15 mouse cellular contexts compared by ENCODE assay signal in genomic region chr5:35653743-35654395, GRCm38 (mm10). TPM values are rescaled to one million over a fixed set of nuclear protein-coding genes. Genes with fewer than 3 reads are reported as not detected.
A peak's percentile ranks its signal among the peaks of the same experiment; 100 is the strongest.
DNase-seq lines count a peak whose midpoint lies in the region; ATAC-seq and TF ChIP-seq lines count a peak whose summit lies in the region.
"Had no signal": no experiment of that assay in that cellular context is flagged by ENCODE, and none has a peak within 500 bp of the region (broad histone marks: within the 10 kb centered on the region; RNA-seq: fewer than 3 reads in every experiment).

No protein-coding gene starts in this region.

- 50% methylated on average over 9 of the region's 9 CpGs for WGBS in stomach, postnatal 0 days
- 86% methylated on average over 9 of the region's 9 CpGs for WGBS in forebrain, postnatal 0 days

- no peak for TF ChIP-seq EP300 in stomach, postnatal 0 days (optimal IDR thresholded peaks at IDR 0.05)

- H3K27ac ChIP-seq in stomach, postnatal 0 days (replicated peaks), result 0 out of 2 replicates have a peak overlapping the region, but pooled peaks have one; percentile 18
- H3K27ac ChIP-seq in forebrain, postnatal 0 days (ENCODE audit: low read depth, low read length), result no peak overlapping the region
- H3K27ac ChIP-seq: heart, embryonic 15.5 days; lung, embryonic 15.5 days had no signal

- H3K27me3 ChIP-seq in stomach, postnatal 0 days (ENCODE audit: control insufficient read depth, insufficient read depth, low read length), result no peaks in the 10 kb centered on the region
- no peaks in the 10 kb centered on the region for H3K27me3 ChIP-seq in forebrain, postnatal 0 days (ENCODE audit: insufficient read depth, low read length)
- H3K27me3 ChIP-seq: heart, embryonic 15.5 days; lung, embryonic 15.5 days had no signal

- H3K9me3 ChIP-seq in stomach, postnatal 0 days (ENCODE audit: control insufficient read depth, low read length), result no peaks in the 10 kb centered on the region
- no peaks in the 10 kb centered on the region for H3K9me3 ChIP-seq in forebrain, postnatal 0 days (ENCODE audit: low read length)
- H3K9me3 ChIP-seq: heart, embryonic 15.5 days; lung, embryonic 15.5 days had no signal

- ATAC-seq in stomach, postnatal 0 days (ENCODE audit: low FRiP score, low TSS enrichment), result peak; percentile 79
- no peak for ATAC-seq in forebrain, postnatal 0 days

- H3K4me1 ChIP-seq in stomach, postnatal 0 days (replicated peaks; ENCODE audit: control insufficient read depth, insufficient read depth), result no peaks in the 10 kb centered on the region
- H3K4me1 ChIP-seq in forebrain, postnatal 0 days (ENCODE audit: insufficient read depth), result no peaks in the 10 kb centered on the region
- H3K4me1 ChIP-seq: heart, embryonic 15.5 days; lung, embryonic 15.5 days had no signal

- DNase-seq in embryo, embryonic 10 days (ENCODE audit: low spot score), result peak; percentile 32
- DNase-seq in embryo, embryonic 10.5 days (ENCODE audit: low spot score), result no peak
- peak; percentile 51 for DNase-seq in lung, postnatal 36 days
- no peak for DNase-seq in lung, postnatal 25 days (ENCODE audit: low spot score)
- DNase-seq in gastrocnemius, postnatal 25 days, result peak; percentile 82
- peak; percentile 60 for DNase-seq in stomach, postnatal 0 days (ENCODE audit: low spot score)
- no peak for DNase-seq in right cerebral cortex, postnatal 36 days (ENCODE audit: low spot score in 2 of 2)
- no peak for DNase-seq in forebrain, postnatal 0 days
- DNase-seq: cerebellum, adult 11 months; layer of hippocampus, adult 9-11 months; right cerebral cortex, postnatal 14 days; thymus, postnatal 36 days had no signal

- H3K9ac ChIP-seq in stomach, postnatal 0 days (ENCODE audit: low read length), result no peak overlapping the region
- H3K9ac ChIP-seq in forebrain, postnatal 0 days, result no peak overlapping the region
- H3K9ac ChIP-seq: heart, embryonic 15.5 days; lung, embryonic 15.5 days had no signal

- H3K4me2 ChIP-seq in stomach, postnatal 0 days (replicated peaks; ENCODE audit: low read depth), result no peak overlapping the region
- H3K4me2 ChIP-seq in forebrain, postnatal 0 days (ENCODE audit: low read depth), result no peak overlapping the region
- H3K4me2 ChIP-seq: heart, embryonic 15.5 days; lung, embryonic 15.5 days had no signal

- no peak for TF ChIP-seq CTCF in stomach, postnatal 0 days (IDR thresholded peaks at IDR 0.05; ENCODE audit: low read depth)
- no peak for TF ChIP-seq CTCF in forebrain, postnatal 0 days (IDR thresholded peaks at IDR 0.05; ENCODE audit: low read depth)

- peaks cover 4% of the 10 kb centered on the region; the same call in 1 of the 2 replicates for H3K36me3 ChIP-seq in stomach, postnatal 0 days (ENCODE audit: control insufficient read depth, insufficient read depth, low read length)
- no peaks in the 10 kb centered on the region for H3K36me3 ChIP-seq in forebrain, postnatal 0 days (ENCODE audit: insufficient read depth)
- H3K36me3 ChIP-seq: heart, embryonic 15.5 days; lung, embryonic 15.5 days had no signal

- no peak overlapping the region for H3K4me3 ChIP-seq in stomach, postnatal 0 days (ENCODE audit: low read depth, low read length)
- no peak overlapping the region for H3K4me3 ChIP-seq in forebrain, postnatal 0 days (ENCODE audit: low read depth, low read length)
- H3K4me3 ChIP-seq: erythroblast, embryonic 14.5 days; heart, embryonic 15.5 days; lung, embryonic 15.5 days had no signal

RNA-seq across cellular contexts. Expression of gene Htra3, which starts 25.7 kb away (rescaled TPM):
- 10 to 100 TPM; 37.4 to 46.7 TPM for total RNA-seq in gastrocnemius, postnatal 25 days (2021)
- polyA plus RNA-seq in stomach, postnatal 0 days (2015; fragmentation: Nextera tagmentation; extraction: Ambion mirVana), result 39.4 and 47.5 TPM in 2 replicates
- total RNA-seq in forebrain, postnatal 0 days (2014; rRNA removed), result 11.1 and 13.2 TPM in 2 replicates
- polyA plus RNA-seq in forebrain, postnatal 0 days (2015; fragmentation: Nextera tagmentation; extraction: Ambion mirVana), result 16.4 and 16.9 TPM in 2 replicates
- polyA plus RNA-seq: erythroblast, embryonic 14.5 days had no signal

Comparison
In these comparisons a context has a peak if more than half of its experiments do, and no peak if none do; other contexts are left out.
1. DNase-seq: peak in embryo, embryonic 10 days (single experiment), lung, postnatal 36 days (single experiment), gastrocnemius, postnatal 25 days (single experiment) and stomach, postnatal 0 days (single experiment); none in embryo, embryonic 10.5 days (single experiment), lung, postnatal 25 days (single experiment), right cerebral cortex, postnatal 36 days (0 of 2) and forebrain, postnatal 0 days (single experiment).